Mouse (Mus musculus) embryo, embryonic 10.5 days (tissue): ENCODE data around the gene Rph3al.

ENCODE experiments used
- DNase-seq: peaks from one replicate; pipeline ENCODE4 v3.0.0-alpha.2; 2015; ENCODE audit warnings: low spot score

The Rph3al gene

GRCm38 (mm10) chr11:75810526-75810925 lies 127.7 kb downstream of the Rph3al start:
- no peak for DNase-seq

GRCm38 (mm10) chr11:75807486-75807885 lies 130.7 kb downstream of the Rph3al start:
- no peak for DNase-seq

GRCm38 (mm10) chr11:75801771-75802550 lies 136.3 kb downstream of the Rph3al start:
- DNase-seq = no peak

- no peak for DNase-seq
Measured at GRCm38 (mm10) chr11:75801369-75801768, 136.9 kb downstream of the Rph3al start.

- DNase-seq = no peak
Measured at GRCm38 (mm10) chr11:75796536-75797246, 141.5 kb downstream of the Rph3al start.

- peak; percentile 18 for DNase-seq
Measured at GRCm38 (mm10) chr11:75796029-75796445, 142.2 kb downstream of the Rph3al start, which contains the start of gene Doc2b. Doc2b (minus strand) TSS chr11:75796049.

- no peak for DNase-seq
Measured at GRCm38 (mm10) chr11:75795321-75795636, 142.9 kb downstream of the Rph3al start.

GRCm38 (mm10) chr11:75794602-75795320 lies 143.5 kb downstream of the Rph3al start:
- no peak for DNase-seq

GRCm38 (mm10) chr11:75793351-75793750 lies 144.9 kb downstream of the Rph3al start:
- no peak for DNase-seq

- DNase-seq = no peak
Measured at GRCm38 (mm10) chr11:75792535-75792934, 145.7 kb downstream of the Rph3al start.

- no peak for DNase-seq
Measured at GRCm38 (mm10) chr11:75785897-75786296, 152.3 kb downstream of the Rph3al start.

- no peak for DNase-seq
Measured at GRCm38 (mm10) chr11:75783799-75784198, 154.4 kb downstream of the Rph3al start.

GRCm38 (mm10) chr11:75781919-75782318 lies 156.3 kb downstream of the Rph3al start:
- DNase-seq = peak; percentile 88
